Mouse (Mus musculus): ENCODE measurements around the gene Zfp410.

- TF ChIP-seq CTCF (IDR thresholded peaks at IDR 0.05; ENCODE audit: borderline replicate concordance, extremely low read depth, insufficient read depth, insufficient read length) (no peak), POLR2A (IDR thresholded peaks at IDR 0.05; ENCODE audit: borderline replicate concordance, extremely low read depth, insufficient read depth, insufficient read length, poor library complexity, severe bottlenecking) (no peak)
Observed at GRCm38 (mm10) chr12:84390336-84390735, 73.7 kb downstream of the Zfp410 start.

Data from brain, embryonic 14.5 days (tissue).